ENCODE assay signal across 11 mouse cellular contexts in genomic region chr14:61242611-61243010, GRCm38 (mm10). TPM values are rescaled to one million over a fixed set of nuclear protein-coding genes. Genes with fewer than 3 reads are reported as not detected.
A peak's percentile ranks its signal among the peaks of the same experiment; 100 is the strongest.
DNase-seq lines count a peak whose midpoint lies in the region; ATAC-seq and TF ChIP-seq lines count a peak whose summit lies in the region.
"Had no signal": no experiment of that assay in that cellular context is flagged by ENCODE, and none has a peak within 500 bp of the region (broad histone marks: within the 10 kb centered on the region; RNA-seq: fewer than 3 reads in every experiment).

No protein-coding gene starts in this region.

- H3K4me2 ChIP-seq in liver, embryonic 11.5 days, result no peak overlapping the region
- H3K4me2 ChIP-seq: forebrain, embryonic 13.5 days had no signal

- H3K4me1 ChIP-seq in liver, adult 2 months (ENCODE audit: control insufficient read depth, insufficient read depth, low read length), result no peaks in the 10 kb centered on the region
- H3K4me1 ChIP-seq in liver, embryonic 11.5 days (replicated peaks; ENCODE audit: control insufficient read depth, insufficient read depth, low read length), result no peaks in the 10 kb centered on the region
- H3K4me1 ChIP-seq: hindbrain, embryonic 10.5 days had no signal

- no peaks in the 10 kb centered on the region for H3K27me3 ChIP-seq in liver, adult 2 months (ENCODE audit: control insufficient read depth, insufficient read depth, low read length)
- no peaks in the 10 kb centered on the region for H3K27me3 ChIP-seq in liver, embryonic 11.5 days (replicated peaks; ENCODE audit: control insufficient read depth, insufficient read depth, low read length)
- H3K27me3 ChIP-seq: forebrain, embryonic 13.5 days had no signal

- no peaks in the 10 kb centered on the region for H3K36me3 ChIP-seq in liver, adult 2 months (ENCODE audit: control insufficient read depth, insufficient read depth, low read length)
- H3K36me3 ChIP-seq in liver, embryonic 11.5 days (ENCODE audit: control insufficient read depth, insufficient read depth, low read length), result no peaks in the 10 kb centered on the region
- H3K36me3 ChIP-seq: hindbrain, embryonic 10.5 days had no signal

- WGBS in liver, adult 2 months, result 42% methylated on average over 6 of the region's 6 CpGs
- WGBS in liver, embryonic 11.5 days, result 33% methylated on average over 6 of the region's 6 CpGs

- H3K4me3 ChIP-seq in liver, adult 2 months (ENCODE audit: insufficient read depth, low read depth, low read length), result no peak overlapping the region
- no peak overlapping the region for H3K4me3 ChIP-seq in liver, embryonic 11.5 days (ENCODE audit: low read depth, low read length)
- H3K4me3 ChIP-seq: forebrain, embryonic 13.5 days; hindbrain, embryonic 10.5 days had no signal

- no peak overlapping the region for H3K27ac ChIP-seq in liver, adult 2 months (replicated peaks; ENCODE audit: insufficient read depth, low read depth, low read length)
- H3K27ac ChIP-seq in liver, embryonic 11.5 days (ENCODE audit: low read depth, low read length), result no peak overlapping the region
- H3K27ac ChIP-seq: forebrain, embryonic 13.5 days; hindbrain, embryonic 10.5 days had no signal

- no peaks in the 10 kb centered on the region for H3K79me2 ChIP-seq in liver, adult 2 months (ENCODE audit: control insufficient read depth, insufficient read depth, low read length)

- peaks cover 2% of the 10 kb centered on the region; the same call in 1 of the 2 replicates for H3K9me3 ChIP-seq in liver, embryonic 11.5 days (ENCODE audit: control insufficient read depth, low read length)
- H3K9me3 ChIP-seq: forebrain, embryonic 13.5 days; hindbrain, embryonic 10.5 days had no signal

- TF ChIP-seq CTCF in liver, adult 2 months (IDR thresholded peaks at IDR 0.05; ENCODE audit: low read depth, low read length), result no peak

- DNase-seq in adrenal gland, postnatal 14 days, result peak; percentile 34
- no peak for DNase-seq in adrenal gland, postnatal 4 days (ENCODE audit: low spot score in 2 of 2)
- DNase-seq in liver, adult 2 months (ENCODE audit: extremely low read depth, low read depth, low spot score), result peak; percentile 3
- DNase-seq in liver, embryonic 11.5 days (ENCODE audit: low spot score), result no peak
- peak; percentile 31 for DNase-seq in WW6 (ENCODE audit: low read depth, low spot score)
- DNase-seq in mesoderm, embryonic 11.5 days (ENCODE audit: low read depth, low spot score), result peak; percentile 57
- no peak for DNase-seq in left cerebral cortex, postnatal 14 days (ENCODE audit: low spot score in 2 of 2)
- no peak for DNase-seq in left cerebral cortex, adult 18-20 months (ENCODE audit: low spot score in 2 of 2)
- DNase-seq: right cerebral cortex, postnatal 25 days had no signal

- intact Hi-C loops in left cerebral cortex, postnatal 14 days (cut with DNase I), result loop anchor here (5.0 kb wide), 1 partner anchor 50 kb away; no protein-coding TSS in a partner anchor

- no peak for TF ChIP-seq POLR2A in liver, adult 2 months (IDR thresholded peaks at IDR 0.05; ENCODE audit: extremely low read depth, insufficient read depth, low read length)

- no peak overlapping the region for H3K9ac ChIP-seq in liver, adult 2 months (ENCODE audit: low read depth, low read length)
- no peak overlapping the region for H3K9ac ChIP-seq in liver, embryonic 11.5 days (ENCODE audit: low read depth, low read length)
- H3K9ac ChIP-seq: forebrain, embryonic 13.5 days had no signal

- ATAC-seq in liver, embryonic 11.5 days (replicated peaks; ENCODE audit: low FRiP score), result no peak
- ATAC-seq: forebrain, embryonic 13.5 days had no signal

RNA-seq across cellular contexts. Expression of gene Sgcg, which starts 15.7 kb away (rescaled TPM):
- total RNA-seq in adrenal gland, postnatal 14 days (2021), result 4.5 and 5.1 TPM in 2 replicates
- total RNA-seq in adrenal gland, postnatal 4 days (2021), result 1 to 10 TPM; 2.0 to 4.8 TPM
- total RNA-seq in liver, adult 2 months (2014; rRNA removed), result 0.18 TPM in 1 of 2 replicates, not detected in the other
- not detected in 2 replicates for polyA plus RNA-seq in liver, adult 2 months (2012; rRNA removed)
- 0.16 TPM in 1 of 2 replicates, not detected in the other for polyA plus RNA-seq in liver, embryonic 11.5 days (2014; fragmentation: Nextera tagmentation; extraction: Ambion mirVana)
- total RNA-seq in left cerebral cortex, postnatal 14 days (2021), result not detected
- under 1 TPM in 1 of 2 experiments, not detected in 1; 0.40 TPM for total RNA-seq in left cerebral cortex, adult 18-20 months (2021)
- polyA plus RNA-seq: forebrain, embryonic 13.5 days had no signal

Comparison
In these comparisons a context has a peak if more than half of its experiments do, and no peak if none do; other contexts are left out.
1. DNase-seq: peak in adrenal gland, postnatal 14 days (single experiment), liver, adult 2 months (single experiment), WW6 (single experiment) and mesoderm, embryonic 11.5 days (single experiment); none in adrenal gland, postnatal 4 days (0 of 2), liver, embryonic 11.5 days (single experiment), left cerebral cortex, postnatal 14 days (0 of 2) and left cerebral cortex, adult 18-20 months (0 of 2).